Comparison of ENCODE assay signal across 8 mouse cellular contexts in genomic region chr9:120110211-120111018, GRCm38 (mm10). TPM values are rescaled to one million over a fixed set of nuclear protein-coding genes. Genes with fewer than 3 reads are reported as not detected.
DNase-seq lines count a peak whose midpoint lies in the region; ATAC-seq and TF ChIP-seq lines count a peak whose summit lies in the region.

Slc25a38 (plus strand) TSS chr9:120110374.

- no peaks in the 10 kb centered on the region for H3K36me3 ChIP-seq in embryonic facial prominence, embryonic 14.5 days (ENCODE audit: control insufficient read depth, insufficient read depth, low read length)
- no peaks in the 10 kb centered on the region for H3K36me3 ChIP-seq in limb, embryonic 14.5 days (ENCODE audit: control insufficient read depth, insufficient read depth, low read length)
- H3K36me3 ChIP-seq in midbrain, postnatal 0 days (ENCODE audit: insufficient read depth, low read length), result no peaks in the 10 kb centered on the region

- peak within 1 kb of the TSS; percentile 68 for H3K9ac ChIP-seq in embryonic facial prominence, embryonic 14.5 days (ENCODE audit: low read depth, low read length)
- H3K9ac ChIP-seq in limb, embryonic 14.5 days (ENCODE audit: low read depth, low read length, severe bottlenecking), result peak within 1 kb of the TSS; percentile 81
- peak within 1 kb of the TSS; percentile 87 for H3K9ac ChIP-seq in midbrain, postnatal 0 days (replicated peaks; ENCODE audit: low read length, poor library complexity, severe bottlenecking)

- peak within 1 kb of the TSS; percentile 77 for H3K4me2 ChIP-seq in embryonic facial prominence, embryonic 14.5 days (ENCODE audit: low read depth, low read length)
- peak within 1 kb of the TSS; percentile 67 for H3K4me2 ChIP-seq in limb, embryonic 14.5 days (replicated peaks; ENCODE audit: low read depth, low read length, severe bottlenecking)
- H3K4me2 ChIP-seq in midbrain, postnatal 0 days (ENCODE audit: low read depth, low read length, poor library complexity, severe bottlenecking), result peak within 1 kb of the TSS; percentile 65

- peak; percentile 96 for DNase-seq in 3T3-L1 (ENCODE audit: low read depth, low spot score)
- DNase-seq in adrenal gland, postnatal 4 days (ENCODE audit: low spot score in 2 of 2), result peak; percentile 90 to 92
- peak; percentile 97 for DNase-seq in embryonic facial prominence, embryonic 14.5 days (ENCODE audit: low spot score)
- peak; percentile 94 for DNase-seq in heart, adult 8-10 months (ENCODE audit: low spot score)
- DNase-seq in kidney, adult 9 months, result peak; percentile 97
- DNase-seq in limb, embryonic 14.5 days (ENCODE audit: low spot score), result peak; percentile 96
- peak; percentile 95 for DNase-seq in midbrain, postnatal 0 days (ENCODE audit: low spot score)
- peak; percentile 94 to 95 for DNase-seq in spleen, postnatal 14 days (ENCODE audit: low spot score in 2 of 2)

- peak within 1 kb of the TSS; percentile 60 for H3K4me3 ChIP-seq in embryonic facial prominence, embryonic 14.5 days (ENCODE audit: low read depth, low read length)
- peak within 1 kb of the TSS; percentile 93 for H3K4me3 ChIP-seq in limb, embryonic 14.5 days (replicated peaks; ENCODE audit: low read length)
- H3K4me3 ChIP-seq in midbrain, postnatal 0 days (ENCODE audit: low read depth, low read length), result peak within 1 kb of the TSS; percentile 83

- WGBS in embryonic facial prominence, embryonic 14.5 days, result 1% methylated on average over 40 of the region's 62 CpGs
- WGBS in limb, embryonic 14.5 days, result under 1% methylated on average over 62 of the region's 62 CpGs
- WGBS in midbrain, postnatal 0 days, result under 1% methylated on average over 62 of the region's 62 CpGs

- ATAC-seq in embryonic facial prominence, embryonic 14.5 days (ENCODE audit: low read depth), result peak; percentile 98
- ATAC-seq in limb, embryonic 14.5 days (ENCODE audit: low FRiP score, low read depth), result peak; percentile 98
- ATAC-seq in midbrain, postnatal 0 days (ENCODE audit: low FRiP score), result peak; percentile 99

- peak within 1 kb of the TSS; percentile 91 for H3K27ac ChIP-seq in embryonic facial prominence, embryonic 14.5 days (replicated peaks; ENCODE audit: low read depth, low read length)
- peak within 1 kb of the TSS; percentile 93 for H3K27ac ChIP-seq in limb, embryonic 14.5 days (replicated peaks; ENCODE audit: low read depth, low read length)
- peak within 1 kb of the TSS; percentile 97 for H3K27ac ChIP-seq in midbrain, postnatal 0 days (ENCODE audit: low read depth, low read length)

- no peaks in the 10 kb centered on the region for H3K27me3 ChIP-seq in embryonic facial prominence, embryonic 14.5 days (replicated peaks; ENCODE audit: control insufficient read depth, insufficient read depth, low read length)
- H3K27me3 ChIP-seq in limb, embryonic 14.5 days (ENCODE audit: control insufficient read depth, insufficient read depth, low read length), result no peaks in the 10 kb centered on the region
- no peaks in the 10 kb centered on the region for H3K27me3 ChIP-seq in midbrain, postnatal 0 days (ENCODE audit: insufficient read depth, low read length)

- peak; percentile 78; the same call in 1 of the 2 replicates for TF ChIP-seq POLR2A in limb, embryonic 14.5 days (IDR thresholded peaks at IDR 0.05; ENCODE audit: borderline replicate concordance, extremely low read depth, insufficient read depth, insufficient read length)

- no peaks in the 10 kb centered on the region for H3K9me3 ChIP-seq in embryonic facial prominence, embryonic 14.5 days (ENCODE audit: control insufficient read depth, low read length)
- H3K9me3 ChIP-seq in limb, embryonic 14.5 days (ENCODE audit: control insufficient read depth, low read length), result no peaks in the 10 kb centered on the region
- no peaks in the 10 kb centered on the region for H3K9me3 ChIP-seq in midbrain, postnatal 0 days (ENCODE audit: low read length)

- peaks cover 7% of the 10 kb centered on the region for H3K4me1 ChIP-seq in embryonic facial prominence, embryonic 14.5 days (ENCODE audit: control insufficient read depth, insufficient read depth, low read length)
- H3K4me1 ChIP-seq in limb, embryonic 14.5 days (ENCODE audit: control insufficient read depth, insufficient read depth, low read length), result peaks cover 6% of the 10 kb centered on the region
- peaks cover 4% of the 10 kb centered on the region; the same call in 1 of the 2 replicates for H3K4me1 ChIP-seq in midbrain, postnatal 0 days (ENCODE audit: insufficient read depth, low read length)

- peak; percentile 86 for TF ChIP-seq CTCF in midbrain, postnatal 0 days (IDR thresholded peaks at IDR 0.05)

RNA-seq across cellular contexts. Expression of gene Slc25a38, which starts in this region (rescaled TPM):
- 10 to 100 TPM; 22.4 to 25.0 TPM for total RNA-seq in adrenal gland, postnatal 4 days (2021)
- polyA plus RNA-seq in embryonic facial prominence, embryonic 14.5 days (2014; fragmentation: Nextera tagmentation; extraction: Ambion mirVana), result 23.6 and 23.8 TPM in 2 replicates
- total RNA-seq in heart, adult 8-10 months (2022), result 10 to 100 TPM; 20.0 to 23.2 (median 21.8) TPM
- 31.9 and 34.9 TPM in 2 replicates for polyA plus RNA-seq in limb, embryonic 14.5 days (2012; rRNA removed)
- 25.7 and 26.0 TPM in 2 replicates for polyA plus RNA-seq in limb, embryonic 14.5 days (2014; fragmentation: Nextera tagmentation; extraction: Ambion mirVana)
- 46.6 and 60.0 TPM in 2 replicates for total RNA-seq in midbrain, postnatal 0 days (2014; rRNA removed)
- polyA plus RNA-seq in midbrain, postnatal 0 days (2015; fragmentation: Nextera tagmentation; extraction: Ambion mirVana), result 35.3 and 37.8 TPM in 2 replicates

Comparison
In these comparisons a context has a peak if more than half of its experiments do, and no peak if none do; other contexts are left out.
1. Peak in every context shown above with its lines: DNase-seq, ATAC-seq, H3K4me3 ChIP-seq and H3K27ac ChIP-seq.